Mouse (Mus musculus): ENCODE measurements at regions not wholly inside any gene's neighbourhood (a gene's known extent, or its start where the extent isn't known, plus 50 kb on each side); places are given as distances from the start of the nearest gene placed in this dataset.

DNA sequence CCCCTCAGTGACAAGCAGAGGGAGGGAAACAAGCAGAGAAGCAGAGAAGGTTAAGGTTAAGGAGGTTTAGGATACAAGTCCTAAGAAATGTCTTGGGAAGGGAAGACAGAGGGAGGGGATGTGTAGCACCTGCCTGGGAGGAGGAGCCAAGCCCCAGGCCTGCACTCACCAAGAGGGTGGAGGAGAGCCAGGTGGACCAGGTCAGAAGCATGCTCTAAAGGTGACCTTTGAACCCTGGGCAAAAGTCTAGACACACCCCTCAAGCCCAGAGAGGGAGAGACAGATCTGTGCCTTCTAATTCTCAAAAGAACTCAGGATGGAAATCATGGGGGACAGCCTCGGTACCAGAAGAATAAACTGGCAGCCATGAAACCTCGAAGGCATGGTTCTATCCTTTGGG lies 54.4 kb upstream of the Calm2 start:
- ATAC-seq (replicated peaks; ENCODE audit: low FRiP score, low TSS enrichment, poor library complexity, severe bottlenecking): no peak

GRCm38 (mm10) chr17:87501687-87502387 lies 55.1 kb upstream of the Calm2 start:
- no peak for ATAC-seq (replicated peaks; ENCODE audit: low FRiP score, low TSS enrichment, poor library complexity, severe bottlenecking)

GRCm38 (mm10) chr17:87502388-87503369 lies 55.9 kb upstream of the Calm2 start:
- ATAC-seq (replicated peaks; ENCODE audit: low FRiP score, low TSS enrichment, poor library complexity, severe bottlenecking): no peak

DNA sequence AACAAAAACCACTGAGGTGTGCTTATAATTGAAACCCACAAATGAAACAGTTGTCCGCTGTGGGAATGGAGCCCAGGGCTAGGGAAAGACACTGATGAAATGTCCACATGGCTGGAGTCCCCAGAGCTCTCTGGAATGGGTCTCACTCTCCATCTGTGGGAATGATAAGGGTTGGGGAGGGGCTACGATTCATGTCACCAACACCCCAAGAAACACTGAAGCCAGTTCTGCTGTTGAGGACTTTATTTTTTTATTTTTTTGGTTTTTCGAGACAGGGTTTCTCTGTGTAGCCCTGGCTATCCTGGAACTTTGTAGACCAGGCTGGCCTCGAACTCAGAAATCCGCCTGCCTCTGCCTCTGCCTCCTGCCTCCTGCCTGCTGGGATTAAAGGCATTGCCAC lies 56.8 kb upstream of the Calm2 start:
- no peak for ATAC-seq (replicated peaks; ENCODE audit: low FRiP score, low TSS enrichment, poor library complexity, severe bottlenecking)

- no peak for ATAC-seq (replicated peaks; ENCODE audit: low FRiP score, low TSS enrichment, poor library complexity, severe bottlenecking)
Measured at GRCm38 (mm10) chr17:87504960-87505681, 58.4 kb upstream of the Calm2 start.

DNA sequence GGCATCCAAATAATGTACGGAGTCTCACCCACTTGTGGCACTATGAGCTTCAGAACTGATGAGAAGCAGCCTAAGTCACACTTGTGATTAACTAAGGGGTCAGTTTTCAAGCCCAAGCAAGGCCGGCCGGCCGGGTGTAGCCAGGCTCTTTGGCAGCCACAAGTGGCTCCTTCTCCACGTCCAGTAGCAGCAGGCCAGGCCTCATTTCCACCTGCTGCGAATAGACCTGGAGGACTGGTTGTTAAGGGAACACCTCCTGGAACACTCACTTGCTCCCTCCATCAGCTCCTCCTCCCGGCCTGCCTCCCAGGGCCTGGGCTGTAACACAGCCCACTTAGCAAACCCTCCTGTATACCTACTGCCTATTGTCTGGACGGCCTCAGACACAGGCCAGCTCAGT lies 61.1 kb upstream of the Calm2 start:
- no peak for ATAC-seq (replicated peaks; ENCODE audit: low FRiP score, low TSS enrichment, poor library complexity, severe bottlenecking)

DNA sequence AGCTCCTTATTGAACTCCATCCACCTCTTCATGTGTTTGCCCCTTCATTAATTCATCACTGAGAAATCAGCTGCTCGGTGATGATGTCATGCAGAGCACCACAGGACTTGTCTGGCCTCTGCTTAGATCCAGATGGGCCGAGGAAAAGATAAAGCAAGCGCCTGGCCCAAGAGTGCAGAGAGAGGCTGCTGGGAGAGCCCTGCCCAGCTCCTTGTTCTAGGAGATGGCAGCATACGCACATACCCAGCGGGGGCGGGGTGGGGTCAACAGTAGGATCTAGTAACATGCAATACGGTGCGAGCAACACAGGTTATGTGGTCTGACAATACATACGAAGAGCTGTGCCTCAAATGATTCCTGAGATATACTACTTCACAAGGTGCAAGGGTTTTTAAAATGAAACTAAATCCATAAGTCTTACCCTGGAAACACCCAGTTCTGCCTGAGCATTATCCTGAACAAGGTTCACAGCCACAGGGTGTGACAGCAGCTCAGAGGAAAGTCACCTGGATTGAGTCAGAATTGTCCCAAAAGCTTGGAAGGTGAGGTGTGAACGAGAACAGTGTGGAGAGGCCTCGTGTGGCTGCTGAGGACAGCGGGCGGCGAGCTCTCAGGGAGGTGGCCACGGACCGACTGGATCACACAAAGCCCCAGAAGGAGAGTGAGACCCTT lies 62.0 kb upstream of the Calm2 start:
- ATAC-seq (replicated peaks; ENCODE audit: low FRiP score, low TSS enrichment, poor library complexity, severe bottlenecking): no peak

DNA sequence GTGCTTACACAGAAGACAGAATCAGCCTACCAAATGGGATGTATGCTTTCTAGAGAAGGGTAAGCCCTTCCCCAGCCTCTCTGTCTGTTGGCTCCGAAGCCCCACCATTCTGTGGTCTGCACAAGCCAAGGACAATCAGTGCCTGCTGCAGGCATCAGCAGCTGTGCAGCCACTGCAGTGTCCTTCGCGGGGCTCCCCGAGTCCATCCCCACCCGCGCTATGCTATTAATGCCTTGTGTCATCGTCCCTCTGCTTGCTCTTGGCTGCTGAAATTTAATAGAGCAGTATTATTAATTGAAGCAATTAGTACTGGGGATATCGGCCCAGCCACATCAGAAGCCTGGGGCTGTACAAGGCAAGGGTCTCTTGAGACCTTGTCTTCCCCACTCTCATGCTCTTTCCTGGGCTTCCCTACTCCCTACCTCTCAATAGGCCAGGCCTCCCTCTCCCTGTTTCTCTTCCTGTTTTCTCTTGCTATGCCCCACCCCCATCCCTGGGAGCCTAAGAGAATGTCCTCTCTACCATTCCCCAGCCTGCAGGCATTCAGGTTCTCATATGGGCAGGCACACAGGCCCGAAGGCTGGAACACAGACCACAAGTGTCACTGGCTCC lies 65.4 kb upstream of the Calm2 start:
- ATAC-seq (replicated peaks; ENCODE audit: low FRiP score, low TSS enrichment, poor library complexity, severe bottlenecking): no peak

- ATAC-seq (replicated peaks; ENCODE audit: low FRiP score, low TSS enrichment, poor library complexity, severe bottlenecking): peak; percentile 92
Measured at GRCm38 (mm10) chr17:87513822-87514221, 67.1 kb upstream of the Calm2 start.

DNA sequence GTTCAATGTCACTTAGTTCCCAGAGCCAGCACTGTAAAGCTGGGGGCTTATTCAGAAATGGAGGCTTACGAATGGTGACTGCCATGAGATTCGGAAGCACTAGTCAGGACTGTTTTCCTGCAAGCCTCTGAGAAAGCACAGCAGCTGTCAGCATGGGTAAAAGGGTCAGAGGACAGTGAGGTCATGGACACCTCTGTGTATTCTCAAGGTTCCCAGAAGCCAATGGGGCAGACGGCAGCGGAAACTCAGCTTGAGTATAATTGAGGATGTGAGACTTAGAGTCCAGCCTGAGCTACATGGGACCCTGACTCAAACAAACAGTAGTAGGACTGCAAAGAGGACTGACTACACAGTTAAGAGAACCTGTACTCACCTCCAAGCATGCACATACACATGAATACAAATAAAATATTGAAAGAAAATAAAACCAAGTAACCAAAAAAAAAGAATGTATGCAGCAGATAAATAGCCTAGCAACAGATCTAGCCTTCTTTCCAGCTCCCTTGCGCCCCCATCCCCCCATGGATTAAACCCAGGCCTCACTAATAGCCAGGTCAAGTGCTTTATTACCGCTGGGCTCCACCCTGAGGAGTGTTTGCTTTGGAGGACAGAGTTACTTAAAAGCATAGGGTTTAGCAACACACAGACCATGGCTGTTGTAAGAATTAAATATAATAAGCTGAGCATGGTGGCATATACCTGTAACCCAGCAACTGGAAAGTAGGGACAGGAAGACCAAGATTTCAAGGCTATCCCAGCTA lies 67.8 kb upstream of the Calm2 start:
- ATAC-seq (replicated peaks; ENCODE audit: low FRiP score, low TSS enrichment, poor library complexity, severe bottlenecking): no peak

GRCm38 (mm10) chr17:87517258-87517657 lies 70.5 kb upstream of the Calm2 start:
- no peak for ATAC-seq (replicated peaks; ENCODE audit: low FRiP score, low TSS enrichment, poor library complexity, severe bottlenecking)

DNA sequence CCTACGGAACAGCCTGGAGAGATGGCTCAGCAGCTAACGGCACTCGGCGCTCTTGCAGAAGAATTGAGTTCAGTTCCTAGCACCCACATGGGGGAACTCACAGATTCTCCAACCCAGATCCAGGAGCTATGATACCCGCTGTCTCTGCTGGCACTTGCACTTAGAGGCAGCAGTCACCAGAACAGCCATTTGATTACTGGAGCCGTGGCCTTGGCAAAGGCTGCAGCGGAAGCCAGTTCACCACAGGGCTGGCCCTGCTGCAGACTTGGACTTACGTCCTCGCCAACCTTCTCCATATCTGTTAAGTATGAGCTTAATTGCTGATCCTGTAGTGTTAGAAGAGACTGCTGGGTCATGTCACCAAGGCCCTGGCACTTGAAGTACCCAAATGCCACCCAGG lies 72.7 kb upstream of the Calm2 start:
- no peak for ATAC-seq (replicated peaks; ENCODE audit: low FRiP score, low TSS enrichment, poor library complexity, severe bottlenecking)

DNA sequence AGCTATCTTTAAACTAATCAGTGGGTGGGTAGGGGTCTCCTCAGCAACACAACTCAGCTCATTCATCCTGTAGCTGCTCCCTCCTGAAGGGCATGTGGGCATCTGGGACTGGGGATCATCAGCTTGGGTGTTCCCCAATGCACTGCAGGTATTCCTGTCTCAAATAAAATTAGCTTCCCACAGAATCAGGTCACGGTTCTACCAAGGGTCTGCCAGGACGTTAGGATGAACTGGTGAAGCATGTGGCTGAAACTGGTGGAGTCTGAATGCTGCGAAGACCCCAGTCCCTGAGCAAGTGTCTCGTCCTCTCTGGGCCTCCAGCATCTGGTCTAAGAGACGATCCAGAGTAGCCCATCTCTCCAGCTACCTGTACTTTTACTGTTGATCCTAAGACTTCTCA lies 74.1 kb upstream of the Calm2 start:
- no peak for ATAC-seq (replicated peaks; ENCODE audit: low FRiP score, low TSS enrichment, poor library complexity, severe bottlenecking)

DNA sequence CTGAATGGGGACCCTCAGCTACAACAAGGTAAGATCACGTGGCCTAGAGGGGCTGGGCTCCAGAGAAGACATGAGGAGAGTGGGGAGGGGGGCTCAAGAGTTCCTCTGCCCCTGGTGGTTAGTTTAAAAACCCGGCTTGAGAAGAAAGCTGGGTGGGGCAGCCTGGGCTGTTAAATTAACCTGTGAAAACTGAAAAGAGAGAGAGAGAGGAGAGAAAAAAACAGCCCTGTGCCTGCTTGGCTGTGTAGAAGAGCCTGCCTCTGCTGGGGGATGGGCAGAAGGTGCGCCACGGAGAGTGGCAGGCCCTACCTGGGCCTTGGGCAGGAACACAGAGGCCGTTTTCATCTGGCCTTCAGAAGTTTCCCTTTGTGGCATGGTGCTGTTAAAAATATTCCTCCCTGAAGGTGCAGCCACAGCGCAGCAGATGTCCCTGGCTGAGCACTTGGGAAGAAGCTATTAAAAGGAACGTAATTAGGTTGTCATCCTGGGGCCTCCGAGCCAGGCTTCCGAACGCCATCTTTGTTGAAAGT lies 75.0 kb upstream of the Calm2 start:
- no peak for ATAC-seq (replicated peaks; ENCODE audit: low FRiP score, low TSS enrichment, poor library complexity, severe bottlenecking)

DNA sequence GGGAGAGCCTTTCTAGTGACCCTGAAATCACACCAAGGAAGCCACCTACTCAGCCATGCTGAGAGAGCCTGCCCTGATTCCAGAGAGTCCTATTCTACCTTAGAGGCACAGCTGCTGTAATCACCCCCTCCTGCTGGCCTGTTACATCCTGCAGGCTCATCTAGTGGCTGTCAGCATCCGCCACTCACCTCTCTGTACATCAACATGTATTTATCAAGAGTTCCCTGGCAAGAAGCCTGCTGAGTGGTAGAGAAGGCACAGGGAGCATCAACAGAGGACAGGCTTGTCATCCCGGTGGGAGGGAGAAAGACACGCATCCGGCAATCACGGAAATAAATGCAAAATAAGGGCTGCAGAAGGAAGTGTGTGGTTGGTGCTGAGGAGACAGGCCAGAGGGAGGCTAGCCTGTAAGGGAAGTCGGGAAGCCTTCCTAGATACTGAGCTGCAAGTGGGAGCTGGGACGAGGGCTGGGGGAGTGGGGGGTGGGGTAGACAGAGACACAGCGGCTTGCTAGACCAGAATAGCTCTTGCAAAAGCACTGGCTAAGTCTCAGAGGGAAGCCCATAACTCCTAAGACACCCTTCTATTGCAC lies 75.9 kb upstream of the Calm2 start:
- no peak for ATAC-seq (replicated peaks; ENCODE audit: low FRiP score, low TSS enrichment, poor library complexity, severe bottlenecking)

DNA sequence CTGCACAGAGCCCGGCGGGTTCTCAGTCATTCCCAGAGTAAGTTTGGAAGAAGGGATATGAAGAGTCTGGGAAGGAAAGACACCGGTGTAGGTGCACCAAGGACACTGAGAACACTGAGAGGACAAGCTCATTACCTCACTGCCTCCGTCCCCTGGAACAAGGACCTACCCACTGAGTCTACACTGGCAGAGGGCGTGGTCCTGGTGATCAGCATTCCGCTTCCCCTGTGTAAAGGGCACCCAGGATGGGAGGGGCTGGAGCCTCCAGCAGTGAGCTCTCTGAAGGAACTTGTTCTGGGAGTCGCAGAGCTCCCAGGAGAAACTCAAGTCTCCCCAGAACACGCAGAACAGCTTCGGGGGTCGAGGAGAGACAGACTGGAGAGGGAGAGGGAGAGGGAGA lies 76.9 kb upstream of the Calm2 start:
- no peak for ATAC-seq (replicated peaks; ENCODE audit: low FRiP score, low TSS enrichment, poor library complexity, severe bottlenecking)

- no peak for ATAC-seq (replicated peaks; ENCODE audit: low FRiP score, low TSS enrichment, poor library complexity, severe bottlenecking)
Measured at GRCm38 (mm10) chr17:87527174-87527573, 80.4 kb upstream of the Calm2 start.

All from megakaryocyte-erythroid progenitor cell, adult 5-6 weeks (primary cell).